Mouse (Mus musculus) layer of hippocampus, adult 18-20 months (tissue): ENCODE data around the gene Chat. TPM values are rescaled to one million over a fixed set of nuclear protein-coding genes. Genes with fewer than 3 reads are reported as not detected.

Experiments
- DNase-seq, 2 experiments: peaks; one replicate each; pipeline ENCODE4 v3.0.0; 2022; ENCODE audit warnings: low spot score in 2 of 2
- long read RNA-seq: library from polyadenylated mRNA; stranded (forward); transcript quantifications from one replicate; pipeline ENCODE4 v2.0.0, GENCODE M21; 2021
- total RNA-seq, 2 experiments: library from RNA; stranded (reverse); gene quantifications; 2 replicates each; pipeline ENCODE4 v1.2.3; 2021

The Chat gene
- not detected for total RNA-seq
- long read RNA-seq, result 0 reads

DNA sequence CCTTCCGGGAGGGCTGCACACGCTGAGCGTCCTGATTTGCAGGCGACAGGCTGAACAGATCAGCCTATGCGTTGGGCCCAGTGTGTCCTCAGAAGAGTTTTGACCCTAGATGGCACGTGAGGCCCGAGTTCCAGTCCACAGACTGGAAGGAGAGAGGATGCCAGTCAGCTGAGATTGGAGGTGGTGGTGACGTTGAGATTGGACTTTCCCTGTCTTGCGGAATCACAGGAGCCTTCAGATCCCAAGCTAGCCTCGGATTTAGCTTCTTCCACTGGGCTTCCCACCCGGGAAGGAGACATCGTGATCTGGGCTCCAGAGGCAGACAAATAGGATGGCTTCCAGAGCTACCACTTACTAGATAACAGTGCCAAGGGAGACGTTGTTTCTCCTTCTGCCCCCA, at the start of gene Chat:
Gene Chat, minus strand, starts transcription at position 101 of the 400 bp plus-strand sequence.
- DNase-seq, result no peak

DNA sequence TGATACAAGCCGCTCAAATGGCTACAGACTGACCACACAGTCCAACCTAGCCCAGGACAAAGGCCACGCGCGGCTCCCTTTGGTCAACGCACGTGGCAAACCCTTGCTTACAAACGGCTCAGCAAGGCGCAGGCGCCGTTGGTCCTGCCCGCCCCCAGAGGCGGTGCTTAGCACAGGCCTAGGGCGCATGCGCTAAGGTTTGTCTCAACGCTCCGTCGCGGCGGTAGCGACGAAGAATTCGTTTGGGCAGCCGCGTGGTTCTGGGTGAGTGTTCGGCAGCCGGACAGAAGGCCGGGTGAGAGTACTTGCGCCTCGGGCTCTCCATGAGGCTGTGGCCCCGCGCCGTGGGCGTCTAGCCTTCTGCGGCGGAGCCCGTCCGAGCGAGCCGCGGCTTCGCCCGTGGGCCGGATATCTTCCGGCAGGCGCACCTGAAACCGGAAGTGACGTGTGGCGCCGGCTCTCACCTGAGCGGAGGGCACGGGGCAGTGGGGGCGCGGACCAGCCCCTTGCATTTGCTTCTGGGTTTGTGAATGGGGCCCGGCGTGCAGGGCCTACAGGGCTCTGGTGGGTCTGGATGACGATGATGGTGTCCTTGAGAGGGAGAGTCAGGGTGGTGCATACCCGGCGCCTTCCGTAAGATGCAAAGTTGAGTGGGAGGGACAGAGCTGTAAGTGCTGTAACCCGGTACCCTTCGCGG, 47.7 kb upstream of the Chat start, which contains the start of gene Ercc6:
Gene Ercc6, plus strand, starts transcription at position 186 of the 697 bp plus-strand sequence.
- peak; percentile 91 to 94 for DNase-seq

- no peak for DNase-seq
These were observed 47.1 kb upstream of the Chat start for GRCm38 (mm10) chr14:32512912-32513311.

DNA sequence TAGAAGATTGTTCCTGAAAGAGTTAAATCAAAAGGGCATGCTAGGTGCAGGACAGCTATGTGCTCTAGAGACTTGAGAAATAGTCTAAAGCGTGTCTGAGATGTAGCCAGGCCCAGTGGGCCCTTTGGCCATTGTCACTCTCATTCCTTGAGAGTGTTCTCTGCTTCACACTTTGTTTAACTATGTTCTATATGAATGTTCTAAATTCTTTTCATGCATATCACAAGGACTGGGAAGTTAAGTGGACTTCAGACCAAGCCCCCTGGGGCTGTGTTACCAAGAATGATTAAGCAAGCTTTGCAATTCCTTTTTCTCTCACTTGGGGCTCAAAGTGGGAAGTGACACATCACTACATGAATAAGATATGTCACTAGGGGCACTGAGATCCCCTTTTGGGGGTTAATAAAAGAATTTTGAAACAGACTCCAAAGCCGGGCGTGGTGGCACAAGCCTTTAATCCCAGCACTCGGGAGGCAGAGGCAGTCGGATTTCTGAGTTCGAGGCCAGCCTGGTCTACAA, 43.7 kb upstream of the Chat start:
- DNase-seq, result no peak

- no peak for DNase-seq
These were observed 42.5 kb upstream of the Chat start for GRCm38 (mm10) chr14:32508105-32508835.

GRCm38 (mm10) chr14:32507216-32507615, 41.4 kb upstream of the Chat start:
- no peak for DNase-seq

GRCm38 (mm10) chr14:32506329-32506728, 40.5 kb upstream of the Chat start:
- no peak for DNase-seq

GRCm38 (mm10) chr14:32503897-32504296, 38.1 kb upstream of the Chat start:
- no peak for DNase-seq

GRCm38 (mm10) chr14:32502764-32503688, 37.2 kb upstream of the Chat start:
- no peak for DNase-seq

GRCm38 (mm10) chr14:32501303-32501702, 35.5 kb upstream of the Chat start:
- DNase-seq, result no peak

GRCm38 (mm10) chr14:32496115-32496850, 30.5 kb upstream of the Chat start:
- DNase-seq, result no peak

DNA sequence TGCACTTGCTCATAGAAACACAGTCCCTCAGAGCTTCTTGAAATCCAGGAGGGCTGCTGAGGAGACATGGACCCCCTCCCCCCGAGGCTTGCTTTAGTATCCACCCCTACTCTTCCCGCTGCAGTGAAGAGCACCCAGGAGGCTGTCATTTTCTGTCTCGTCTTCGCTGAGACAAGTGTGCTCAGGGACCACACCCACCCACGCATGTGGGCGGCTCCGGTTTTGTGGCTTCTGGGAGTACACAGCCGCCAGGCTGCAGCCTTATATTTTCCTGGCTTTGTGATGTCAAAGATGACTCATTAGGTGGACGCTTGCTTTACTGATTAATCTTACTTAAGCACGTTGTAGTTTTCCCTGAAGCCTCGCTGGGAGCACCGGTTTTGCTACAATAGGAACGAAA, 26.7 kb upstream of the Chat start:
- peak in 1 of 2 experiments; percentile 28 for DNase-seq

GRCm38 (mm10) chr14:32482061-32482460, 16.3 kb upstream of the Chat start:
- DNase-seq, result peak in 1 of 2 experiments; percentile 19

DNA sequence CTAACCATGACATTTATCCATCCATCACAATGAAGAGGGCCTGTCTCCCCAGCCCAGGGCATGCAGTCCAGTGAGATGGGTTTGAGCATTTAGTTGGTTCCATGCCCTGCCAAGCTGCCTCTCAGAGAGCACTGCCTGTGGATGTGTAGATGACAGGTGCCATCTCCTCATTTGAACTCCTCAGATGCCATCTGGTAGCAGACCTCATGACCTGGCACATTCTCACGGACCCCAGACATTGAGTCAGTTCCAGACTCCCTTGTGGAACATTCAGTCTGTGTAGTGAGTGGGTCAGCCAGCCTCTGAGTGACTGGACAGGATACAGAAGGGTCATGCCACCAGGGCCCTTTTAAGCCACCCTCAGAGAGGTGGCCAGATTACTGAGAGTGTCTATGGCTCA, 11.8 kb upstream of the Chat start:
- DNase-seq, result no peak

DNA sequence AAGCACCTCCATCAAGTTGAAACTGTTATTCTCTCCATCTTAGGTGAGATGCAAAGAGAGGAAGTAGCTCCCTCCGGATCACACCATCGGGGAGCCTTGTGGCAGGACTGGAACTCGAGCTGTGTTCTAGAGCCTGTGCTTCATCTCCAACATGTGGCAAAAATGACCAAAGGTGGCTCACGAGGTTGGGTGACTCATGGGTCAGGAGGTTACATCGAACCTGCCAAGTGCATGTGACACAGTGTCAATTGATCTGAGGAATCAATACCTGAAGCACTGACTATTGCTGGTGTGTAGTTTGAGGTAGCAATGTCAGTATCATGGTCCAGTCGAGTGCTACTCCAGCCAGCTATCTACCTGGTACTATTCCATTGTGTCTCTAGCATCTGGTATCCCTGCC, 10.8 kb upstream of the Chat start:
- no peak for DNase-seq

- peak; percentile 56 to 81 for DNase-seq
These were observed 7.2 kb upstream of the Chat start for GRCm38 (mm10) chr14:32472996-32473395.

- no peak for DNase-seq
These were observed 1.8 kb upstream of the Chat start for GRCm38 (mm10) chr14:32467606-32468005.

DNA sequence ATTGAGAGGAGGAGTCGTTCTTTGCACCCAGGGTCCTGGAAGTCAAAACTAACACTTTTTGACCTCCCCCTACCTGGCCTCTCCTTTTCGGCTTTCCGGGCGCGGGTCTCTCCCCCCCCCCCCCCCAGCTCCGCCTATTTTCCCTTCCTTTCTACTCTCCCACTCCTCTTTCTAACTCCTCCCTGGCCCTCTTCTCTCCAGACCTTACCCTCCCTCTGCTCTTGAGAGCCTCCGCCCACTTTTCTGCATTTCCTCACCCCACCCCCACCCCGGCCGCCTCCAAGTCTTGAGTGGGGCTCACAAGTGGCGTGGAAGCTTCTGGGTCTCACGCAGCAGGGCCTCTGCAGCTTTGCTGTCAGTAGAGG, 301 bp downstream of the Chat start:
- DNase-seq, result no peak

GRCm38 (mm10) chr14:32464601-32465505, 936 bp downstream of the Chat start, which contains the start of gene Slc18a3:
TSS of gene Slc18a3 (minus strand) at chr14:32464850.
- no peak for DNase-seq
